Comparison of ENCODE assay signal across 8 mouse cellular contexts in genomic region chr5:76588551-76589283, GRCm38 (mm10). TPM values are rescaled to one million over a fixed set of nuclear protein-coding genes. Genes with fewer than 3 reads are reported as not detected.
DNase-seq lines count a peak whose midpoint lies in the region; ATAC-seq and TF ChIP-seq lines count a peak whose summit lies in the region.

Gene Cep135, plus strand, starts transcription at chr5:76588698.

- peaks cover 10% of the 10 kb centered on the region for H3K4me1 ChIP-seq in embryonic facial prominence, embryonic 10.5 days
- H3K4me1 ChIP-seq in limb, embryonic 11.5 days (ENCODE audit: control insufficient read depth, insufficient read depth, low read length): no peaks in the 10 kb centered on the region
- H3K4me1 ChIP-seq in midbrain, embryonic 13.5 days (replicated peaks): peaks cover 17% of the 10 kb centered on the region
- H3K4me1 ChIP-seq in small intestine, adult 2 months (ENCODE audit: control insufficient read depth, insufficient read depth, insufficient read length, low read length): no peaks in the 10 kb centered on the region

- no peak for TF ChIP-seq POLR2A in small intestine, adult 2 months (IDR thresholded peaks at IDR 0.05; ENCODE audit: low read depth, low read length)

- no peaks in the 10 kb centered on the region for H3K9me3 ChIP-seq in embryonic facial prominence, embryonic 10.5 days
- H3K9me3 ChIP-seq in limb, embryonic 11.5 days (ENCODE audit: control insufficient read depth, low read length): no peaks in the 10 kb centered on the region
- no peaks in the 10 kb centered on the region for H3K9me3 ChIP-seq in midbrain, embryonic 13.5 days

- peak; percentile 94 for ATAC-seq in granulocyte monocyte progenitor cell, adult 5-6 weeks (replicated peaks; ENCODE audit: poor library complexity, severe bottlenecking)
- peak; percentile 94 for ATAC-seq in limb, embryonic 11.5 days (ENCODE audit: insufficient number of reproducible peaks, low FRiP score, low TSS enrichment, low read depth)
- ATAC-seq in midbrain, embryonic 13.5 days: peak; percentile 99

- H3K27me3 ChIP-seq in embryonic facial prominence, embryonic 10.5 days (replicated peaks; ENCODE audit: low read depth, poor library complexity, severe bottlenecking): no peaks in the 10 kb centered on the region
- no peaks in the 10 kb centered on the region for H3K27me3 ChIP-seq in limb, embryonic 11.5 days (ENCODE audit: control insufficient read depth, insufficient read depth, low read length)
- no peaks in the 10 kb centered on the region for H3K27me3 ChIP-seq in midbrain, embryonic 13.5 days
- H3K27me3 ChIP-seq in small intestine, adult 2 months (ENCODE audit: control insufficient read depth, insufficient read depth, low read length): no peaks in the 10 kb centered on the region

- peak within 1 kb of the TSS; percentile 60 for H3K4me2 ChIP-seq in limb, embryonic 11.5 days (ENCODE audit: low read depth, severe bottlenecking)
- peak within 1 kb of the TSS; percentile 79 for H3K4me2 ChIP-seq in midbrain, embryonic 13.5 days (replicated peaks)

- H3K27ac ChIP-seq in embryonic facial prominence, embryonic 10.5 days (replicated peaks): peak within 1 kb of the TSS; percentile 96
- peak within 1 kb of the TSS; percentile 83 for H3K27ac ChIP-seq in limb, embryonic 11.5 days (replicated peaks; ENCODE audit: low read depth, low read length)
- peak within 1 kb of the TSS; percentile 79 for H3K27ac ChIP-seq in midbrain, embryonic 13.5 days
- 0 out of 2 replicates have a peak within 1 kb of the TSS, but pooled peaks have one; percentile 9 for H3K27ac ChIP-seq in small intestine, adult 2 months (ENCODE audit: insufficient read depth, low read depth, low read length)

- H3K36me3 ChIP-seq in embryonic facial prominence, embryonic 10.5 days (replicated peaks): peaks cover 22% of the 10 kb centered on the region
- H3K36me3 ChIP-seq in limb, embryonic 11.5 days (ENCODE audit: control insufficient read depth, insufficient read depth, low read length): 0 out of 2 replicates have a peak, but pooled peaks cover 3% of the 10 kb centered on the region
- peaks cover 13% of the 10 kb centered on the region for H3K36me3 ChIP-seq in midbrain, embryonic 13.5 days
- peaks cover 6% of the 10 kb centered on the region for H3K36me3 ChIP-seq in small intestine, adult 2 months (ENCODE audit: control insufficient read depth, insufficient read depth, low read length)

- peak; percentile 94 for TF ChIP-seq CTCF in small intestine, adult 2 months (IDR thresholded peaks at IDR 0.05; ENCODE audit: extremely low read depth, insufficient read length, insufficient replicate concordance, low read depth, low read length)

- H3K4me3 ChIP-seq in embryonic facial prominence, embryonic 10.5 days: peak within 1 kb of the TSS; percentile 84
- H3K4me3 ChIP-seq in limb, embryonic 11.5 days (ENCODE audit: low read depth, low read length): peak within 1 kb of the TSS; percentile 84
- H3K4me3 ChIP-seq in midbrain, embryonic 13.5 days (replicated peaks): peak within 1 kb of the TSS; percentile 89
- H3K4me3 ChIP-seq in small intestine, adult 2 months (ENCODE audit: low read depth, low read length): peak within 1 kb of the TSS; percentile 73

- DNase-seq in layer of hippocampus, adult 11-12 months (ENCODE audit: low spot score): peak; percentile 83
- DNase-seq in layer of hippocampus, adult 9-10 months (ENCODE audit: low spot score): no peak
- DNase-seq in embryonic facial prominence, embryonic 10.5 days (ENCODE audit: low spot score): peak; percentile 93
- peak; percentile 83 for DNase-seq in kidney, adult 11 months
- DNase-seq in limb, embryonic 11.5 days (ENCODE audit: low spot score): peak; percentile 91

- WGBS in embryonic facial prominence, embryonic 10.5 days: under 1% methylated on average over 92 of the region's 92 CpGs
- WGBS in limb, embryonic 11.5 days: under 1% methylated on average over 85 of the region's 92 CpGs
- WGBS in midbrain, embryonic 13.5 days: under 1% methylated on average over 87 of the region's 92 CpGs
- under 1% methylated on average over 87 of the region's 92 CpGs for WGBS in small intestine, adult 2 months

- peak within 1 kb of the TSS; percentile 93 for H3K9ac ChIP-seq in limb, embryonic 11.5 days (ENCODE audit: low read length)
- peak within 1 kb of the TSS; percentile 85 for H3K9ac ChIP-seq in midbrain, embryonic 13.5 days (replicated peaks)

RNA-seq across cellular contexts. Expression of gene Cep135, which starts in this region (rescaled TPM):
- polyA plus RNA-seq in embryonic facial prominence, embryonic 10.5 days (2016; fragmentation: Nextera tagmentation; extraction: Ambion mirVana): 10.3 and 12.1 TPM in 2 replicates
- 5.8 and 12.7 TPM in 2 replicates for total RNA-seq in granulocyte monocyte progenitor cell, adult 5-6 weeks (2014; fragmentation: Nextera tagmentation)
- total RNA-seq in granulocyte monocyte progenitor cell, adult 5-6 weeks (2017): 12.5 and 15.9 TPM in 2 replicates
- polyA plus RNA-seq in limb, embryonic 11.5 days (2014; fragmentation: Nextera tagmentation; extraction: Ambion mirVana): 12.7 and 13.0 TPM in 2 replicates
- polyA plus RNA-seq in midbrain, embryonic 13.5 days (2015; fragmentation: Nextera tagmentation; extraction: Ambion mirVana): 4.4 and 4.6 TPM in 2 replicates
- polyA plus RNA-seq in small intestine, adult 2 months (2012; rRNA removed): 0.13 and 0.39 TPM in 2 replicates

Comparison
In these comparisons a context has a peak if more than half of its experiments do, and no peak if none do; other contexts are left out.
1. H3K27ac ChIP-seq: peak in every context shown above with its lines; median percentile 96 in embryonic facial prominence, embryonic 10.5 days; 83 in limb, embryonic 11.5 days; 79 in midbrain, embryonic 13.5 days; 9 in small intestine, adult 2 months.